Mouse (Mus musculus): Measurements from ENCODE around the gene Sept8. TPM values are rescaled to one million over a fixed set of nuclear protein-coding genes. Genes with fewer than 3 reads are reported as not detected.

Sept8 gene
- total RNA-seq, 4 experiments from 2014 or later, result 22.3 to 27.2 (median 25.6) TPM

- DNase-seq (ENCODE audit: low spot score), result no peak
Observed at GRCm38 (mm10) chr11:53495417-53495816, 23.6 kb upstream of the Sept8 start.

DNA sequence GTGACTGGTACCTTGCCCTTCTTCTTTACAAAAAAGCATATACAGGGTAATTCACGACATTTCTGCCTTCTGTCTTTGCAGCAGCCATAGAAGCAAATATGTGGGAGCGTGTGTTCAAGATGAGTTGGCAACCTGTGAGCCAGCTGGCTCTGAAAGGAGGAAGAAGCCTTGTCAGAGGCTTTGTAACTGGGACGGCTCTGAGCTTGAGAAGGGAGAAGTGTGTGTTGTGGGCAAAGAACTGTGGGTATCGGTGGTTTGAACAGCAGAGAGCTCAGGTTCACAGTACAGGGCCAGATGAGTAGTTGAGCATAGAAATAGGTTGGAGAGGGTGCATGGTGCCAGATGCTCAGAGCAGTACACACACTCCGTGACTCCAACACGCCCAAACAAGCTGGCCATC lies 22.1 kb upstream of the Sept8 start:
- no peak for DNase-seq (ENCODE audit: low spot score)

GRCm38 (mm10) chr11:53500569-53500968 lies 18.5 kb upstream of the Sept8 start:
- no peak for DNase-seq (ENCODE audit: low spot score)

DNA sequence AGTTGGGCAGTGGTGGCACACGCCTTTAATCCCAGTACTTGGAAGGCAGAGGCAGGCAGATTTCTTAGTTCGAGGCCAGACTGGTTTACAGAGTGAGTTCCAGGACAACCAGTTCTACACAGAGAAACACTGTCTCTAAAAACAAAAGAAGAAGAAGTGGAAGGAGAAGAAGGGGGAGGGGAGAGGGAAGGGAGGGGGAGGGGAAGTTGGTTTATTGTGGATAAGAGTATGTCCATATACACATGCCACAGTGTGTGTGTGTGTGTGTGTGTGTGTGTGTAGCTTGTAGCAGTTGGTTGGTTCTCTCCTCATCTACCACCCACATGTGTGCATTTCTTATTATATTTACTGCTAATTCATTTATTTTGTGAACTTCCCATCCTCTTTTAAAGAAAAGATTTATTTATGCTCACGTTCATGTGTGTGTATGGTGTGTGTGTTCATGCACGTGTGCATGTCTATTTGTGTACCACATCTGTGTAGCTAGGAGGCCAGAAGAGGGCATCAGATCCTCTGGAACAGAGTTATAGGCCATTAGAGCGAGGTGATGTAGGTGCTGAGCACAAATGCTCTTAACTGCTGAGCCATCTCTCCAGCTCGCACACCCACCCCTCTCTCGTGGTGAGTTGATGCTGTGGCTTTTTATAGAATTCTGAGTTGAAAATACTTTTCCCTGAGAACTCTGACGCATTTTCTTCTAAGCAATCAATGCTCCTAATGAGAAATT lies 16.9 kb upstream of the Sept8 start:
- no peak for DNase-seq (ENCODE audit: low spot score)

DNA sequence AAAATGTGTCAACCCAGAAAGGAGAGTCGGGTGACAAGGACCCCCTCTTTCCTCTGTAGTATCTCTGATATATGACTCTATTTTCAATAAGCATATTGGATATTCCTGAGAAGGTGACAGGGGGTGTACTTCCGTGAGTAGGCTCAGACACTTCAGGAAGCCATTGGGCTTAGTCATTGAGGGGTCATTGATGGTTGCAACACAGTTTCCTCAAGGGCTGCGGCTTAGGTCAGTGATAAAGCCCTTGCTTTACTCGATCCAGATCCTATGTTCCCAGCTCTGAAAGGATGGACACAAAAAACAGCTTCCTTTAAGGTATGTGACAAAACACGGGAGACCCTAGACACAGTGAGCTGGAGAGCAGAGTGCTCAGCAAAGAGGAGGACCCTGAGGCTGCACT lies 15.3 kb upstream of the Sept8 start:
- no peak for DNase-seq (ENCODE audit: low spot score)

DNA sequence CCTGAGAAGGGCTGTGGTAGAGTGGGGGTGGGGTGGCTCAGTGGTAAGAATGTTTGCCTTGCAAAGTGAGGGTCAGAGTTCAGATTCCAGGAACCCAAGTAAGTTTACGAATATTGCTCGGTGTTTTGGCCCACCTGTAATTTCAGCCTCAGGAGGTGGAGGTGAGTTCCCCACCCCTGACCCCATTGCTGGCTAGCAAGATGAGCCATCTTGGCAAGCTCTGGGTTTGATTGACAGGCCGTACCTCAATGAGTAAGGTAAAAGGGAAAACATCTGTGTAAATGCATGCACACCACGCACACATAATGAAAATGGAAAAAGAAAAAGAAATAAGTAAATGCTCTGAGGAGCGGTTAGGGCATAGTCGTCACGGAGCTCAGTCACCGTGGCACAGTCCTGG lies 14.7 kb upstream of the Sept8 start:
- no peak for DNase-seq (ENCODE audit: low spot score)

DNA sequence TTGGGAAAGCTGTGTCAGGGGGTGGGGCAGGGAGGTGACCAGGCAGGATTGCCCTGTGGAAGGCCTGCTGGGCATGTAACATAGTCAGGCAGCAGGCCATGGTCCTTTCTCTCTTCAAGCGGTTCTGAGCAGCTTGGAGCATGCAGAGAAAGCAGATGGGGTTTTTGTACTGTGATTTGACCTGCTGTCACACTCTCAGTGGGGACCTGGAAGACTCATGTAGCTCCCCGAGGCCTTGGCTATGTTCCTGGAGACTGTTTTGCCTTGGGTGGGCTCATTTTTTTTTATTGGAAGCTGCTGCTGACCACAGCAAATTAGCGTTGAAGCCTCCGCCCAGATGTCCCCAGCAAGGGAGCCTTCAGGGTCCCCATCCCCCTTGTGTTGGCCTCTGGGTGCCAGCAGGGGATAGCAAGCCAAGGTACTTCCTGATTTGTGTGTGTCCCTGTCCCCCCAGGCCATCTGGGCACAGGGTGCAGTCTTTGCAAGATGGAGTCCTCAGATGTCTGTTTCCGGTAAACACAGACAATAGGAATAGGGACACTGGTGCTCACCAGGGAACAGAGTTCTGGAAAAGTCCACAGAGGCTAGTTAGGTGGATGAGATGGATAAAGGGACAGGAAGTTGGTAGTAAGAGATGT lies 13.9 kb upstream of the Sept8 start:
- no peak for DNase-seq (ENCODE audit: low spot score)

- DNase-seq (ENCODE audit: low spot score), result no peak
Observed at GRCm38 (mm10) chr11:53507098-53507805, 11.8 kb upstream of the Sept8 start.

- DNase-seq (ENCODE audit: low spot score), result peak; percentile 87
Observed at GRCm38 (mm10) chr11:53508152-53508551, 10.9 kb upstream of the Sept8 start.

DNA sequence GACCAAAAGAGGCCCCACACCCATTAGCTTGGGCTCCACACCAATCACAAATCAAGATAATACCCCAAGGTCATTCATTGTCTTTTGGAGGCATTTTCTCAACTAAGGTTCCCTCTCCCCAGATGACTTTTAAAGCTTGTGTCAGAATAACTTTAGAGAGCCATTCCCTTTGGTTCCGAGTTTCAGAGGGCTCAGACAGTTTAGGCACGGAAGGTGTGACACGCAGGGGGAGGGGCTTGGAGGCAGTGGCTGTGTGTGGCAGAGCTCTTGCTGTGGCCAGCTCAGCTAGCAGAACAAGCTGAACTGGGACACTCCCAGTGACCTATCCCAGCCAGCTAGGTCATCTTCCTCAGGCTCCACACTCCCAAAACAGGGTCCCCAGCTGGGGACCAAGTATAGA lies 10.5 kb upstream of the Sept8 start:
- DNase-seq (ENCODE audit: low spot score), result no peak

GRCm38 (mm10) chr11:53510351-53510750 lies 8.7 kb upstream of the Sept8 start:
- DNase-seq (ENCODE audit: low spot score), result no peak

GRCm38 (mm10) chr11:53516775-53517627 lies 2.1 kb upstream of the Sept8 start:
- no peak for DNase-seq (ENCODE audit: low spot score)

DNA sequence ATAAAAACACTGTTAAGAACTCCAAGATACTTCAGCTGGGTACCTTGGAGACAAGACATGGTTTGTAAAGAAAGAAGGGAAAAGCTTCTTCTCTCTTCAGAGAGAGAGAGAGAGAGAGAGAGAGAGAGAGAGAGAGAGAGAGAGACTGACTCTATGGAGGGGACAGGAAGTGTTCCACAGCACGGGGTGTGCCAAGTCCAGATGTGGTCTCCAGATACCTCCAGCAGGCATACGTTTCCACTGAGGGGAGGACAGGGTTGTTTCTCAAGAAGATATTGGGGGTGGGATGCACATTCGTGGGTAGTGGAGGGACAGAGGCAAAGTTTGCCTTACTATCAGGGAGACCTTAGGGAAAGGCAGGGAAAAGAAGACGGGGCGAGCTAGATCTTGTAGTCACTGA lies 298 bp upstream of the Sept8 start:
- DNase-seq (ENCODE audit: low spot score), result no peak

DNA sequence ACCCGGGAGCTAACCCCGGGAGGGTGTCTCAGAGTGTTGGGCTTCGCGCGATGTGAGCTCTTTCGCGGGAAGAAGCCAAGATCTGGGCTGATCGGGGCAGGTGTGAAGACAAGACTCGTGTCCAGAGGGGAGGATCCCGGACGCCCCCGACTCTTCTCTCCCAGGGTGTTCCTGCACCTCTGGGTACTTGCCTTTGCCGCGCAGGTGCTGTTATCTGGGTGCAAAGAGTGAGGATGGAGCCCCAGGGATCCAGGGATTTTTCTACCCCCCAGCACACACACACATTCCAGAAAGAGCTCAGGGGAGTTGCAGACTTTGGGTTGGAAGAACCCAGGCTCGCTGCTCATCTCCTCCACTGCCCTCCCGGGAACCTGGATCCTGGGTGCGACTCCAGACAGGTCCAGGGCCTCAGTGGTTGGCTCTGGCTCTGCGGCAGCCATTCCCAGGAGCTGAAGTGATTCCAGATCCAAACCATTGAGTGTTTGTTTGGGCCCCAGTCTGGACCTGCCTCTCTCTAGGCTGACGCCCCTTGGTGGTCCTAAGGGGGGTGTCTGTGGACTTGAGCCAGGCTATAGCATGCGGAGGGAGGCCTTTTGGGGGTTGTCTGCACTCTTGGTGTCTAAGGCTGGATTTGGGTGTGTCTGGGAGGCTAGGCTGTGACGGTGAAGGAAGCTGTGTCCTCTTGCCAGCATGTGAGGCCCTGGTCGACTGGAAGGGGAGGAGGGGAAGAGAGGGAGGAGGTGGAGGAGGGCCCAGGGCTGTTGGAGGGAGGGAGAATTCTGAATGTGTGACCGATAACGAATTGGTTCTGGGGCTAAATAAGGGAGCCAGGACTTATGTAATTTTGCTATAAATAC lies 1.3 kb downstream of the Sept8 start:
- DNase-seq (ENCODE audit: low spot score), result peak; percentile 83

GRCm38 (mm10) chr11:53521120-53521820 lies 2.2 kb downstream of the Sept8 start:
- no peak for DNase-seq (ENCODE audit: low spot score)

DNA sequence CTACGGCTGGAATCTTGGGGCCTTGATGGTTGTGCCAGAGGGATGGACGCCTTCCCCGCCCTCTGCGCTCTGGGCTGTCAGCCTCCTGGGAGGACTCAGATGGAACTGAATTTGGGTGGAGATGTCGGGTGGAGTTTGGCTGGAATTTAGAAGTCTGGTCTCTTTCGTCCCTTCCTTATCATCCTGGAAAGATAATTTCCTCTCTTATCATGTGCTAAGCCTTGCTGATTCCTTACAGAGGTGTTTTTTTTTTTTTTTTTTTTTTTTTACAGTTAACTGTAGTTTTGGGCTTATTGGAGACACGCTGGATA lies 2.7 kb downstream of the Sept8 start:
- peak; percentile 65 for DNase-seq (ENCODE audit: low spot score)

DNA sequence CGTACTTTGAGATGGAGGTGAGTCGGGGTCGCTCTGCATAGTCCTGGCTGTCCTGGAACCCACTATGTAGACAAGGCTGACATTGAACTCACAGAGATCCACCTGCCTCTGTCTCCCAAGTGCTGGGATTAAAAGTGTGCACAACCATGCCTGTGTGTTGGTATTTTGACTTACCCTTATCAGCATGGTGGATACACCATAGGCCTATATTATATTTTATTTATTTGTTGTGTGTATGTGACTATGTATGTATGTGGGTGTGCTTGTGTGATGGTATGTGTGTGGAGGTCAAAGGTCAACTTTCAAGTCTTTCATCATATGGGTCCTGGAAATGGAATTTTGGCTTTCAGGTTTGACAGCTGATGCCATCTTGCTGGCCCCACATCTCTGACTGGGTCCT lies 3.3 kb downstream of the Sept8 start:
- DNase-seq (ENCODE audit: low spot score), result no peak

DNA sequence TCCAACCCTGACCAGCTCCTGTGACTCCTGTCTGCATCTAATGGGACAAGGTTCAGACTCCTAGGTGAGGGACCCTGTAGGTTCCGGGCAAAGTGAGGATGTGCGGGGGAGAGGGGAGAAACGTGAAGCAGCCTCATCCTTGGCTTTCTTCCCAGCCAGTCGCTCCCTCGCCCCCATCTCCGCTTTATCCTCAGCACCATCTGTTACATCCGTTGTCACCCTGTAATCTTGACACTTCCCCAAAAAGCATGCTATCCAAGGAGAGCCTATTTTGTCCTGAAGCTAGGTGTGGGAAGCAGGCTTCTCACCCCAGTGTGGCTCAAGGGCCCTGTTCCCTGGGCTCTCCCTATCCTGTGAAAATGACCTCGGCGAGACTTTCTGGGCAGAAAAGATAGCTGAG lies 3.9 kb downstream of the Sept8 start:
- no peak for DNase-seq (ENCODE audit: low spot score)

GRCm38 (mm10) chr11:53523545-53524405 lies 4.7 kb downstream of the Sept8 start:
- DNase-seq (ENCODE audit: low spot score), result no peak

DNA sequence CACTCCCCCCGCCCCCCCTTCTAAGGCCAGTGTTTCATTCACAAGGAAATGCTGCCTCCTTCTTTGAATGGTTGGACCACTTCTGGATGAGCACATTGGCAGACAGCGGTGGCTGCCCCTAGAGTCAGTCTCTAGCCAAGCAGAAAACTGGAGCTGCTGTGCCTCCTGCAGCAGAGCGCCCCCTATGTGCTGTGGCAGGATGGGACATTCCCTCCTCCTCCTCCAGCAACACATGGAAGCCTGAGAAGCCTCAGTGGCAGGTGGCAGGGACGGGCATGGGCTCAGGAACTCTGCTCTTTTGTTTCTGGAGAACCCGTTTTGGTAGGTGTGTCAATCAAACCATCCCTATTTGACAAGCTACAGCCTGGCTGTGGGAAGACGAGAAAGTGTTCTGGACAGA lies 5.8 kb downstream of the Sept8 start:
- no peak for DNase-seq (ENCODE audit: low spot score)
